Mouse (Mus musculus): ENCODE data around the gene Aebp2.

DNA sequence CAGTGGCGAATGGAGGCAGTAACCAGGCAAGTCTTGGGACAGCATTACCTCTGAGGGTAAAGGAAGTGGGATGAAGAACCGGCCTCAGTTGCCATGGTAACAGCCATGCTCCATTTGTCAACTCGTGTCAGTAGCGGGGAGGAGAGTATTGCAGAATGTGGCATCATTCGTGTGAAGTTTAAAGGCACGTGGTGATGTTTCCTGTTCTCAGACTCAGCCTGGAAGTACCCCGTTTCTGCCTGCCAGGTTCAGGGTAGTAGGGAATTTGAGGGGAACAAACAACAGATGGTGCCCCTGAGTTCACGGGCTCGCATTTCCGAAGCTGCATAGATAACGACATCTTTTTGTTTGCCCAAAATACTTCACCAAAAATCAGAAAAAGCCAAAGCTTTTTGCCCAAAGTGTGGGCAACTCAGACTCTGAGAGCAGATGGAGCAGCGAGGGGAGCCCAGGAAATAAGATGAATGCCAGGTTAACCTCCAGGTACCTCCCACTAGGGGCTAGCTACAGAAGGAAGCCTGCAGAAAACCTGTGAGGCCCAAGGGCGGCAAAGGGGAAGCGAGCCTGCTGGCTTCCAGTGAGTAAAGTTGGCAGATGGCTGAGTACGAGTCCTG lies 56.3 kb downstream of the Aebp2 start:
- TF ChIP-seq POLR2A (IDR thresholded peaks at IDR 0.05; ENCODE audit: borderline replicate concordance, low read depth, low read length) (no peak), CTCF (IDR thresholded peaks at IDR 0.05; ENCODE audit: low read depth, low read length) (no peak)

All from bone marrow macrophage, adult 2 months (primary cell).